Mouse (Mus musculus) 3T3-L1 (cell line): ENCODE results near the gene Tm9sf3.

Experiments
- DNase-seq: peaks from one replicate; pipeline ENCODE4 v3.0.0-alpha.2; 2015; ENCODE audit warnings: low read depth, low spot score

Tm9sf3 gene

GRCm38 (mm10) chr19:41176881-41177280 lies 86.9 kb downstream of the Tm9sf3 start:
- DNase-seq = no peak

DNA sequence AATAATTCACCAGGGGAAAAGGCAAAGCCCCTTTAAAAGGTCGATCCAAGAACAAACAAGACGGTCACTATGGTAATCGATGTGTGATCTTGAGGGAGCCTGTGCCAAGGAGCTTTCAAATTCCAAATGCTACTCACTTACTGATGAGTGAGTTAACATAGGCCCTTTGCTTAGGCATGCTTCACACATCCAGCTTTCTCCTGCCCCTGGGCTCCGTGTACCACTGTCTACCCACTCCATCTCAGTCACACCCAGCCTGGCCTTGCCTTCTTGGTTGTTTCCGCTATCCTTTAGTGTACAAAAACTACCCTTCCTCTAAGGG lies 97.9 kb downstream of the Tm9sf3 start:
- DNase-seq = no peak

DNA sequence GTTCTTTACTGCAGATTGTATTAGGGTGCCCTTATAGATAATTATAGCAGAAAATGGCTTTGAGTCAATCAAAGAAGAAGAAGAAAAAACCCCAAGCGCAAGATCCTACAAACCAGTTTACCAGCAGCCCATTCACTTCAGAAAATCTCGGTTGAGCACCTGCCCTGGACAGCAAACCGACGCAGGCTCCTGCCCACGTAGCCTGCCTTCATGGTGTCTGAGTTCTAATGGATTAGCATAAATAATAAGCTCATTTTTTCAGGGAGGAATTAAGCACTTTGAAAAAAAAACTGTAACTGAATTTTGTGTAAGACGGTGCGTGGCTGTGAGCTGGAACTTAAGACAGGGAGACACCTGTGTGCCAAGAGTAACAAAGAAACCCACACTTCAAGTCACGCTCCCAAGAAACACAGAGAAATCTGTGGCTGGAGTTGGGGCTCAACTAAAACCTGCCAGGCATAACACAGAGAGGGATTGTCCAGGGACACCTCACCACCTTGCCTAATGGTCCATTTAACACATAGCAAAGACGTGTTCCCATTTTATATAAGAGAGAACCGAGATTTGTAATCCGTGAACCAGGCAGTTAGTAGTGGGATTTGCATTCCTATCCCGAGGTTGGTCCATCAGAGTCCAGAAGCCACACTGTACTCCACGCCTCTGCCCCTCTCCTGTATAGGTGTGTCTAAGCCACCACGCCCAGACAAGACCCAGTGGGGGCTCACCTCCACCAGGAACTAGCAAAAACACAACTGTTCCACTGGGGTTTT lies 98.5 kb downstream of the Tm9sf3 start:
- no peak for DNase-seq

- DNase-seq = no peak
Measured at GRCm38 (mm10) chr19:41164447-41165095, 99.2 kb downstream of the Tm9sf3 start.
